Mouse (Mus musculus) intestine, postnatal 0 days (tissue): ENCODE measurements around the gene Kcnj3. TPM values are rescaled to one million over a fixed set of nuclear protein-coding genes. Genes with fewer than 3 reads are reported as not detected.

Experiments used
- ATAC-seq: fragments of 200-750 bp; cut with Nextera tagmentation; 2 replicates; pipeline ENCODE4 v1.8.0; 2017; ENCODE audit warnings: mild to moderate bottlenecking, moderate TSS enrichment, moderate library complexity
- H3K27ac ChIP-seq: fragments of 300-500 bp; sonication (generic); 2 replicates; pipeline ENCODE4 v1.5.1; 2014; ENCODE audit warnings: mild to moderate bottlenecking, low read depth, low read length, moderate library complexity
- H3K27me3 ChIP-seq: fragments of 300-500 bp; sonication (generic); replicated peaks from 2 replicates; pipeline ENCODE4 v1.6.1; 2014; ENCODE audit warnings: low read length, mixed read lengths; ENCODE audit not compliant: control insufficient read depth, insufficient read depth
- H3K36me3 ChIP-seq: fragments of 300-500 bp; sonication (generic); 2 replicates; pipeline ENCODE4 v1.6.1; 2014; ENCODE audit warnings: mild to moderate bottlenecking, moderate library complexity; ENCODE audit not compliant: control insufficient read depth, insufficient read depth
- H3K4me1 ChIP-seq: fragments of 300-500 bp; sonication (generic); replicated peaks from 2 replicates; pipeline ENCODE4 v1.6.1; 2014; ENCODE audit warnings: antibody characterized with exemption, low read length, mixed read lengths; ENCODE audit not compliant: control insufficient read depth, insufficient read depth
- H3K4me2 ChIP-seq: fragments of 300-500 bp; sonication (generic); replicated peaks from 2 replicates; pipeline ENCODE4 v1.6.1; 2014; ENCODE audit warnings: low read depth, mild to moderate bottlenecking, moderate library complexity
- H3K4me3 ChIP-seq: fragments of 300-500 bp; sonication (generic); 2 replicates; pipeline ENCODE4 v1.5.1; 2014; ENCODE audit warnings: low read depth, low read length
- H3K9ac ChIP-seq: fragments of 300-500 bp; sonication (generic); 2 replicates; pipeline ENCODE4 v1.6.1; 2014; ENCODE audit warnings: mild to moderate bottlenecking, low read depth, low read length
- H3K9me3 ChIP-seq: fragments of 300-500 bp; sonication (generic); 2 replicates; pipeline ENCODE4 v1.6.1; 2016; ENCODE audit warnings: mixed run types; ENCODE audit not compliant: control insufficient read depth
- CTCF ChIP-seq: sonication (generic); IDR thresholded peaks from 2 replicates; pipeline ENCODE4 v1.5.1; 2016; ENCODE audit warnings: low read depth, mild to moderate bottlenecking, control low read depth, antibody characterized with exemption, moderate library complexity
- WGBS: fragments of 180-500 bp; shearing (Covaris S2); extraction: QIAGEN DNeasy Blood & Tissue Kit; methylation state at CpG from one replicate; pipeline ENCODE4 v1.1.7; 2014; 5-methylcytosine and 5-hydroxymethylcytosine counted together
- polyA plus RNA-seq: library from polyadenylated mRNA; unstranded; fragments of >200 nt; fragmentation: Nextera tagmentation; extraction: Ambion mirVana; gene quantifications from 2 replicates; pipeline ENCODE4 v1.2.1, GENCODE M21; 2015

Gene Kcnj3
- polyA plus RNA-seq, 1 experiment from 2014 or later = 0.22 TPM

DNA sequence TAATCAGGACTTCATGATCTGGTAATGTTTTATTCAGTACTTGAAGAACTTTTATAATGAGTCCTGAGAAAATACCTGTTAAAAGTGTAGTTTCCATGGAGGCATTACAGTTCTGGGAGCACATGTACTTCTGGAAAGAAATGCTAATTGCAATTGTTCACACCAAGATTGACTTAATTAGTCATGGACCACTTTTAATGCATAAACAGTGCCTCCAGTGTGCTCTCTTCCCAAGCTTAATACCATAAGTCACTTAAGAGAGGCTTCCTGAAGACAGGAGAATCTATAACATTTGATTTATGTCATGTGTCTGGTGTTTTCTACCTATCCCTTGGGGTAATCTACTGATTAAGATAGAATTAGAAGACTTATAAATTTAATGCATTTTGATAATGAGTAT, 111.8 kb downstream of the Kcnj3 start:
- Histone ChIP-seq H3K4me1 (no peaks in the 10 kb centered on the region), H3K36me3 (no peaks in the 10 kb centered on the region), H3K27ac (no peak overlapping the region), H3K9ac (no peak overlapping the region), H3K4me3 (no peak overlapping the region), H3K9me3 (no peaks in the 10 kb centered on the region), H3K27me3 (no peaks in the 10 kb centered on the region), H3K4me2 (no peak overlapping the region)
- no peak for ATAC-seq
- TF ChIP-seq CTCF = no peak

DNA sequence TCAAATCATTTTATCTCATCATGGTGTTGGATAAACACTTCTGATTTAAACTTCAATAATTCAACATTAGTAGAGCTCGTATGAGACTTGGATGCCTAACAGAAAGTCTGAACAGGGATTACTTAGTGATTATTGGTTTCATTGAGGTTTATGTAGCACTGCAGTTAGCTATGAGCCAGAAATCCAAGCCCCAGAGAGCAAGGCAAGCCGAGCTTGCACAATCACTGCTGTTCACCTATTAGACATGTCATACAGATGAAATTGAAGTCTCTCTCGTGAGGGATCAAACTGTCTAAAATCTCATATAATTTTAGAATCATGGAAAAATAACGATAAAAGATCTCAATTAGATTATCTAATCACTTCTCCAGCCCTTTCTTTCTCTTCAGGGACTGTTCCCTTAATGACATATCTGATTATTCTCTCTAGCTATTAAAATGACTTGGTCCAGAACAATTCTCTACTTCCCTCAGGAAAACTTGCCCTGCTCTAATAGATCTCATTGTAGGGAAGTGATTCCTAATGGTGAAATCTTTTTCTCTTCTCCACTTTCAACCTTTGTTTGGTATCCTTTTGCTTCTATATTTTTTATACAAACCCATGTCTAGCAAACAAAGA, 122.7 kb downstream of the Kcnj3 start:
- 71% methylated on average over 4 of the region's 4 CpGs for WGBS
- no peak for TF ChIP-seq CTCF
- H3K9me3 ChIP-seq = no peaks in the 10 kb centered on the region
- no peak overlapping the region for H3K27ac ChIP-seq
- no peak for ATAC-seq
- no peaks in the 10 kb centered on the region for H3K36me3 ChIP-seq
- no peak overlapping the region for H3K4me2 ChIP-seq
- no peaks in the 10 kb centered on the region for H3K27me3 ChIP-seq
- no peak overlapping the region for H3K4me3 ChIP-seq
- no peak overlapping the region for H3K9ac ChIP-seq
- H3K4me1 ChIP-seq = no peaks in the 10 kb centered on the region

DNA sequence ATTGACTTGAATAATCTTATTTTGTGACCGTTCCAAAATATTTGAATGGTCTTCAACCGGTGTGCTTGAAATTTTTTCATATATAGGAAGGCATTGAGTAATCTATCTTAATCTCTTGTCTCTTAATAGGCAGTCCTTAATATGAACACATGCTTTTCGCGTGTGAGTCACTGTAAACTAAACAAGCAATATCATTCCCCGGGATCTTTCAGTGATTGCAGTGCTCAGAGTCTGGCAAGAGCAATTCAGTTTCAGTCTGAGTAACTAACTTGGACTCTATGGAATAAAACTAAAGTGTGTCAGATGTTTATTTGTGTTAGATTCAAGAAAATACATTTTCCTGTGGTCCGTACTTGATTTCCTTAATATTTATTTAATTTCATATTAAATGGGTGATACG, 133.5 kb downstream of the Kcnj3 start:
- Histone ChIP-seq H3K36me3 (no peaks in the 10 kb centered on the region), H3K4me1 (no peaks in the 10 kb centered on the region), H3K9ac (no peak overlapping the region), H3K27me3 (no peaks in the 10 kb centered on the region), H3K9me3 (no peaks in the 10 kb centered on the region), H3K4me3 (no peak overlapping the region), H3K27ac (no peak overlapping the region), H3K4me2 (no peak overlapping the region)
- WGBS = 58% methylated on average over 7 of the region's 7 CpGs
- ATAC-seq = no peak
- no peak for TF ChIP-seq CTCF

- Histone ChIP-seq H3K9ac (no peak overlapping the region), H3K27me3 (no peaks in the 10 kb centered on the region), H3K9me3 (no peaks in the 10 kb centered on the region), H3K4me3 (no peak overlapping the region), H3K36me3 (no peaks in the 10 kb centered on the region), H3K27ac (no peak overlapping the region), H3K4me1 (no peaks in the 10 kb centered on the region), H3K4me2 (no peak overlapping the region)
- no peak for ATAC-seq
- 64% methylated on average over 3 of the region's 3 CpGs for WGBS
- no peak for TF ChIP-seq CTCF
Measured at GRCm38 (mm10) chr2:55571425-55571824, 135.7 kb downstream of the Kcnj3 start.

- H3K36me3 ChIP-seq = no peaks in the 10 kb centered on the region
- ATAC-seq = no peak
- H3K9me3 ChIP-seq = no peaks in the 10 kb centered on the region
- WGBS = 59% methylated on average over 2 of the region's 2 CpGs
- no peak overlapping the region for H3K9ac ChIP-seq
- no peak for TF ChIP-seq CTCF
- H3K4me2 ChIP-seq = no peak overlapping the region
- no peaks in the 10 kb centered on the region for H3K27me3 ChIP-seq
- no peak overlapping the region for H3K27ac ChIP-seq
- no peaks in the 10 kb centered on the region for H3K4me1 ChIP-seq
- no peak overlapping the region for H3K4me3 ChIP-seq
Measured at GRCm38 (mm10) chr2:55580286-55580685, 144.5 kb downstream of the Kcnj3 start.

- Histone ChIP-seq H3K27ac (no peak overlapping the region), H3K4me3 (no peak overlapping the region), H3K9ac (no peak overlapping the region), H3K9me3 (no peaks in the 10 kb centered on the region), H3K36me3 (no peaks in the 10 kb centered on the region), H3K4me2 (no peak overlapping the region), H3K4me1 (no peaks in the 10 kb centered on the region), H3K27me3 (no peaks in the 10 kb centered on the region)
- WGBS = 68% methylated on average over 3 of the region's 3 CpGs
- no peak for TF ChIP-seq CTCF
- ATAC-seq = no peak
Measured at GRCm38 (mm10) chr2:55591226-55591988, 155.6 kb downstream of the Kcnj3 start.
